Mouse (Mus musculus) cerebellum, postnatal 36 days (tissue): ENCODE data around the gene Pigu.

Experiments
- DNase-seq, 2 experiments: peaks; one replicate each; pipeline ENCODE4 v3.0.0; 2021 to 2022; ENCODE audit warnings: mixed read lengths in 2 of 2

The Pigu gene

DNA sequence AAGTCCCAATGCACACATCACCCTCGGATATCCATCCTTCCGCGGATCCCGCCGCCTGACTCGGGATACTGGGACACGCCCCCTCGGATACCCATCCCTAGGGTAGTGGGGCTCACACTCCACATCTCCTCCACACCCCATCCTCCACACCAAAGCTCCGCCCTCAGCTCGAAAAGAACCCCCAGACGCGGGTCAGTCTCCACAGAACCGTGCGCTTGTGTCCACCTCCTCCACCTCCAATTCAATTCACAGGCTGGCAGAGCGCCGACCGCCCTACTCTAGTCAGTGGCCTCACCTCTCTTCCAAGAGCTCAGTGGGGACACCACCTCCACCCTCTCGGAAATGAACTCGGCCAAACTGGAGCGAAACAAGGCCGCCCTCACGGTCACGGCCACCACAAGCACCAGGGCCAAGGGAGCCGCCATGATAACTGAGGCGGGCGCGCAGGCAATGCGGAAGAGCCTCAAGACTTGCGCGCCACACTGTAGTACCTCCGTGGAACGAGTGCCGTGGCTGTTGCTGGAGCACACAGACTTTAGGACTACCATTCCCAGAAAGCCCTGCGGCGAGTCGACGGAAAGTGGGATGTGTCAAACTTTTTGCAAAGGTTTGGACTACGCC, at the start of gene Pigu:
Gene Pigu, minus strand, starts transcription at position 460 of the 621 bp plus-strand sequence.
- DNase-seq, result peak; percentile 95 to 98

DNA sequence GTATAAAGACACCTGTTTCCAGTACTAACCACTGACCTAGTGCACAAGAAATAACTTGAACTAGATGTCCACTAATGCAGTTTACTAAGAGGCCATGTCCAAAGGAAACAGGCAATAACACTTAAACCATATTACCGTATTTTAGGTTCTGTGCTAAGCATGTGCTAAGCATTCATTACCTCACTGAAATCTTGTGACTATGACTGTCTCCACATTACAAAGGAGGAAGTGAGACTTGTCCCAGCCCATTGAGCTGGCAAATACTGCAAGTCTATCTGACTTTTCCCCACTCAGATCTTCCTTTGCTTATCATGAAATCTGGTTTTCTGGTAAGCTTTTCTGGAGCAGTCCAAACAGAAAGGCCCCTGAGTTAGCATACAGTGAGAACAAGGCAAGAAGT, 47.4 kb upstream of the Pigu start:
- no peak for DNase-seq

DNA sequence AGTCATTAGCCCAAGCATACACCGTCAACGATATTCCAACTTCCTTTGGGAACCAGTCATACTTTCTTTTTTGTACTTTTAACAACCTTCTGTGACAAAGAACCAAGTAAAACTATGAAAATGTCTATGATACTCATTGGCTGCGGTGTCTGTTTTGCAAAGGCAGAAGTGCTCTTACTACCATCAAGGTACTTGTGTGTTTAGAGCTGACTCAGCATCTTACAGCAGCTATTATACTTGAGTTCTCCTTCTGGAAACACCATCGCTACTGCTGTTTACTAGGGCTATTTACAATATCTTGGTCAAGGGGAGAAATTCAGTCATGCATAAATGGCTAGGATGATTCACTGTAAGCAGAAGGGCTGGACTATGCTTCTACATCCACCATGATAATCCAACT, 44.7 kb upstream of the Pigu start:
- no peak for DNase-seq

DNA sequence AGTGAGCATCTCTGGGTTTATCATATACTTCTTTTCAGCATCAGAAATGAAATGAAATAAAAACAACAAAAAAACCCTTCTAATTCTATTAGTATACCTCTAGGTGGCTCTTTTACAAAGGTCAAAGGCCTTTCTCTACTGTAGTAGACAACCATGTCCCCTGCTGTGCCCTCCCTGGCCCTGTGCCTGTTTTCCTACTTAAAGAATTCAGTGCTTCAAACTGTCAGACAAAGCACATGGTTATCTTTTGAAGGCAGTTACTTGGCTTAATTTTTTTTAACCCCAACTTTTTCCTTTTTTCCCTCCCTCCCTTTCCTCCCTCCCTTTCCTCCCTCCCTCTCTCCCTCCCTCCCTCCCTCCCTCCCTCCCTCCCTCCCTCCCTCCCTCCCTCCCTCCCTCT, 43.0 kb upstream of the Pigu start:
- DNase-seq, result peak; percentile 71 to 74

DNA sequence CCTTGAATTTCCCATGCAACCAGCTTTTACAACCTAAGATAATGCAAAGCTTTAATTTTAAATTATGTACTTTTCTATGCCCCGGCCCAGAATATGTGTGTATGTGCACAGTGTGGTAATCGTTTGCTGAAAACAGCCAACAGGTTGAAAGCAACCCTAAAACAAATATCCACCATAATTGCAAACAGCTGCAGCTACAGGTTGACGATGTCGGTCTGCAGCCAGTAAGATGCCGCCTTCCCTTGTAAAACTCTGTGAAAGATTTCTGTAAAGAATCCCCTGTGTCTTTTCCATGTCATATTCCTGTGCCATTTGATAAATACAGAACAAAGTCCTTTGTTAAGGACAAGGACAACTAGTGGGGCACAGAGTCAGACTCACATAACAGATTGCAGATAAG, 37.4 kb upstream of the Pigu start:
- DNase-seq, result no peak

DNA sequence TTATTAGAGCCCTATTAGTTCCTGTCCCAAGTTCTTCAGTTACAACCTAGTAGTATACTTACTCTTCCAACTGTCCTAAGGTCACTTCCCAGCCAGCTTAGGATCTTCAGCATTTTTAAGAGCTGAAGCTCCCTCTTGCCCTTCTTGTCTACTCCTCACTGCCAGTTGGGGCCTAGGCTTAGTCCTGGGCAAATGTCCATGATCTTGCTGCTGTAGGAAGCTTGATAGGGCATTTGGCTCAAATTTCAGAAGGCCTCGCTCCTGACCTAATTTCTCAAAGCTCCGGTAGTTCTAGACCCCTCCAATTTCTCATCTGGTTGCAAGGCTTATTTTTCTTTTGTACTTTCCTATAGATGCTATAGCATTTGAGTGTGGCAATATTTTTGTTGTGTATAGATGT, 31.3 kb upstream of the Pigu start:
- DNase-seq, result no peak

DNA sequence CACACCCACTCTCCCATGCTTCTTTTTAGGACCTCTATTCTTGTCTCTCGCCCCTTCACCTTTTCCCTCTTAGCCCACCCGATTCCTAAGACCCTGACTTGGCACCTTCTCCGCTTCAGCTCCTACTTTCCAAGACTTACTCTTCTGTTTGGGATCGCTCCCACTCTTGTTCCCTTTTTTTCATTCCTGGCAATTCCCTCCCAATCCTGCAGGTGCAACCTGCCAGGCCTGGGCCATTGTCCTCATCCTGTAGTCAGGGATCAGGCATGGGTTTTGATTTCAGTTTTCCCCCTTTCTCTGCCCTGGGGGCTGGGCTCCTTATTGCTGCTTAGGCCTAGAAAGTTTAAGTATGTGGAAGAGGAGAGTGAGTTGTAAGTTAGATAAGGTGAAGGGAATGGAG, 29.8 kb upstream of the Pigu start:
- DNase-seq, result no peak

DNA sequence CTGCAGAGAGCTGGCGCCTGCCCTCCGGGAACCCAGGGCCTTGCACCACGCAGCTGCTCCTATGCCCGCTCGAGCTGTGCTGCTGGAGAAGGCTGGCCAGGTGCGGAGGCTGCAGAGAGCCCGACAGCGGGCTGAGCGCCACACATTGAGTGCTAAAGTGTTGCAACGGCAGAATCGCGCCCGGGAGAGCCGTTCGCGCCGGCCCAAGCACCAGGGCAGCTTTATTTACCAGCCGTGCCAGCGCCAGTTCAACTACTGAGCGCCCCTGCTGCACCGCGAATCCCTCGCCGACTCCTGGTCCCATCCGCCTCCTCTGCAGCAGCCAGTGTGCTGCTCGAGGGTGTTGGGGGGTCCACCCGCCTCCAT, 29.3 kb upstream of the Pigu start:
- DNase-seq, result peak; percentile 31 to 40

DNA sequence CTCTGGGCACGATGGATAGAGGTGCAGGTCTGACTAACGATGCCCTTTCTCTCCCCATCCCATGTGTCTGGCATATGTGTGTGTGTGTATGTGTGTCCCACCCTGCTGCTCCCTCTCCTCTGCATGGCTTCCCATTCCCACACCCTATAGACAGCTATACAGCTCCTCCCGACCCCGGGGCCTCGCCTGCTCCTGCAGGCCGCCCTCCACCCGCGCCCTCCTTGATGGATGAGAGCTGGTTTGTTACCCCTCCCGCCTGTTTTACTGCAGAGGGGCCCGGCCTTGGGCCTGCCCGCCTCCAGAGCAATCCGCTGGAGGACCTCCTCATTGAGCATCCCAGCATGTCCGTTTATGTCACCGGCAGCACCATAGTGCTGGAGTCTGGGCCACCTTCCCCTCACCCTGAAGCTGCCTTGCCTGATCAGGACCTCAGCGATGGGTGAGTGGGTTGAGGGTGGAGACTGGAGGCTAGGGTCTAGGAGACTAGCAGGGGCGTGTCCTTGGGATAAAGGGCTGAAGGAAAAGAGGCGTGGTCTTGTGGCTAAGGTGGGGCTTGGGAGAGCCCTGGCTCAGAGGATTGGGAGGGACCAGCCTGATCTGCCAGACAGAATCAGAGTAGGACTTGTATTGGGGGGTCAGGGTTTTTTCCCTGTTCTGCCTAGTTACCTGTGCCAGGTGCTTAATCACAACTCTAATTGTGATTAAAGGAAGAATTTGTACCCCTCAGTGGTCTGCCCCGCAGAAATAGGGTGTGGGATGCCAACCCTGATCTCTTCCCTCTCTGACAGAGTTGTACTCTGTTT, 28.7 kb upstream of the Pigu start:
- peak in 1 of 2 experiments; percentile 22 for DNase-seq

DNA sequence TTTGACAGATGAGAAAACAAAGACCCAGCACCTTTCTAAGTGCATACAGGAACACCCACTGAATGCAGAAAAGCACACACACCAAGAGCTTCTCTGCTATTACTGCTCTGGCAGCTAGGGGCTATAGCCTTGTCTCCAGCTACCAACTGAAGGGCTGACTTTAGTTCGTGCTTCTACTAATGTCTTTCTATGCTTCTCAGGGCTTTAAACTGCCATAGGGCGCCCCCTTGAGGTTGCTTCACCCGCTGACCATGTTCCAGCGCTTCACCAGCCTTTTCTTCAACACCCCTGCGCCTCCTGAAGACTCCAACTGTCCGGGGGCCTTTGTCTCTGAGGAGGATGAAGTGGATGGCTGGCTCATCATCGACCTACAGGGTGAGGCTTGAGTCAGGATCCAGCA, 27.9 kb upstream of the Pigu start:
- DNase-seq, result peak; percentile 88

DNA sequence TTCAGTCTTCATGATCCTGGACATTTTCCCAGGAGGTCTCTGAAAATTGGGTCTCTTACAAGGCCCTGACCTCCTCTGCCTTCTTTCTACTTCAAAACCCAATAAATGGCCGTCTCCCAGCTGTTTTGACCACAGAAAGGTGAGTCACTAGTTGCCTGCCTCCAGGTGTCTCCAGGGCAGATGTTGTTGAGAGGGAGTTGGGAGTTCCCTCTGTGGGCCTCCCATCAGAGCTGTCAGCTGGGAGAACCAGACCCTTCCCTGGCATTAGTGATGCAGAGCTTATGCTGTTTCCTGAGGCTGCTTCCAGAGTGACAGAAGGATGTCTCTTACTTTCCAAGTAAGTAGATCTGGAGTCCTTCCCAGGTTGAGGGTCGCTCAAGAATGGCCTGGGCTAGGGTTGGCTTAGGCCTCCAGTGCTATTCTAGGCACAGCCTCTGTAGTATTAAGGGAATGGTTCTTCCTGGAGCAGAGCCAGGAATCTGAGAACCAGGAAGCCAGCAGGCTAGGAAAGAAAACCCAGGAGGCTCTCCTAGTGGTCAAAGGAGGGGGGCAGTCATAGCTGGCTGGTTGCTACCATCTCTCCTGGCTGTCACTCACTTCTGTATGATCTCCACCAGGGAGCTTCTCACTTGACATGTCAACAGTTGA, 25.7 kb upstream of the Pigu start:
- peak in 1 of 2 experiments; percentile 38 for DNase-seq

DNA sequence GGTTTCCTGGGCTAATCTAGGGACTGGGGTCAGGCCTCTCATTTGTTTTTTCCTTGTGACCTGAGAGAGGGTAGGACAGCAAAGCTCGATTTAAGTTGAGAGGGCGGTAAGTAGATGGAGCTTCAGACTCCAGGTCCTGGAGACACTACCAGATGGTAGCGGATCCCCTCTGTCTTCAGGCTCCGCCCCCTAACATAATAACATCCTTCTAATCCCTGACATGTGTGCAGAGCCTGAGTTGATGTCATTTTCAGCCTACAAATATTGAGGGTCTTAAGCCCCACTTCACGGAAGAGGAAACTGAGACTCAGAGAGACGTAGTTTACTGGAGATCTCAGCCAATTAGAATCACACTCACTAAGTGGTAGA, 25.1 kb upstream of the Pigu start:
- no peak for DNase-seq

DNA sequence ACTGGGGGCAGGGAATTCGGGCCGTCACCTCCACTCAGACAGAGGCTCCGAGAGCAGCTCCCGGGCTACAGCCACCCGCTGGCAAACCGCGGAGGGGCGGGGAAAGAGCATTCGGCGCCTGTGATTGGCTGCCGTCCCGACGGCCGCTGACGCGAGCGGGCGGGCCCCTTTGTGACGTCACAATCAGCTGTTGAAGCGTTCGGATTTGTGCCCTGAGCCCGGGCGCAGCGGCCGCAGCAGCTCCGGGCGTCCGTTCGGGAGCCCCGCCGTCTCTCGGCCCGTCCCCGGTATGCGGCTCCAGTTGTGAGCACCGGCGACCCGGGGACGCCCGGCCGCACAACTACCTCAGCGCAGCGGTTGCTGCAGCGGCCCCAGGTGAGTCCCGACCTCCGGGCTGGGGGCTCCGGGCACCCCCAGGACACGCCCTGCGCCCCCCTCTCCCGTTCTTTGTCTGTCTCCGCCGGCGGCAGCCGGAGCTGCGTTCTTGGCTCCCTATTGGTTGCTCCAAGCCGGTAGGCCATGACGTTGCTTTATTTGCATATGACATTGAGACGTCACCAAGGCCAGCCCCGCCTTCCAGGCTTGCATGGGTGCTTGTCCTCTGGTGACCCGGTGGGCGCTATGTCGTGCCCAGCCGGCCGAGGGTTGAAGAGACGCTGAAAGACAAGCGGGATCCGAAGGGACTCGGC, 24.6 kb upstream of the Pigu start:
- DNase-seq, result peak; percentile 98 to 99

DNA sequence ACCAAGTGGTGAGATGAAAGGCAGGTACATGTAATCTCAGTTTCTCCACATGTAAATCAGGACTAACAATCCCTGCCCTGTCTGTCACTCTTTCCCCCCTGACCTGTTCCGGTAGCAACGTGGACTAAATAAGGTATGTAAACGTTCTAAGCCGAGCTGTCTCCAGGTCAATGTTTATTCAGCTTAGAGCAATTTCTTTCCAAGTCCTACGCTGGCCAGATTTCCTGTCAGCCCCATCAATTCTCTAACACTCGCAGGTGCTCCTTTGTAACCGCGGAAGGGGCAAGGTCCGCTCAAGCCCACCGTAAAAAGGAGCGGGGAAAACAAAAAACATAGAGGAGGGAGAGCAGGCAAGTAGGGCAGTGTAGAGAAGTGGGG, 23.8 kb upstream of the Pigu start:
- DNase-seq, result no peak

DNA sequence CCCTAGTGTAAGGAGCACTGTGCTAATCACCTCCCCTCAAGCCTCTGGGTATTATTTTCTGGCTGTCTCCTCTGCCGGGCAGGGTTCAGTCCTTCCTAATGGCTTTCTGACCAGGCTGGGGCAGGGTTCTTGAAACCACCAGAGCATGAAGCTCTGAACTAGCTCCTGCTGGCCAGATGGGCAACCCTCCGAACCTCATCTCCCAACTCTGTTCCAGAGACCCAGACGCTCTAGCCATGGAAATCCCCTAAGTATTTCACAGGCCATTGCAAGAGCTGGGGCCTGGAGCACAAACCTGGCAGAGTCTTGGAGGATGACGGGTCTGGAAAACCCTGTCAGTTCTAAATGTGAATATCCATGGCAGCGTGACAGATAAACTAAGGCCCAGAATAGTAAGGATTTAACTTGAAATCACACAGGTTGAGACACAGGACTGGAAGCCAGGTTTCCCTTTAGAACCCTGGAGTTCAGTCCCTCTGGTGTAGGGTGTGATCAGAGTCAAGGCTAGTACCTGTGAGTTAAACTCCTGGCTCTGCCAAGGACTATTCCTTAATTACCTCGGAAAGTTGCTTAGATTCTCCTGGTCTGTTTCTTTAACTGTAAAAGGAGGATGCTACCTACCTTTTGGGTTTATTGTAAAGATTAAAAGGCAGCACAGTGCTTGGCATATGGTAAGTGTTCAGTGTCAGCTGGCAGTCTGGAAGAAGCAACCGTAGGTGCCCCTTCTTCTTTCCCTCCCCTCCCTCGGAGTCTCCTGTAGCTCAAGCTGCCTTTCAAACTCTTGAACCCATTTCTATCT, 23.2 kb upstream of the Pigu start, which contains the start of gene Trp53inp2:
Gene Trp53inp2, plus strand, starts transcription at position 799 of the 799 bp plus-strand sequence.
- DNase-seq, result no peak

DNA sequence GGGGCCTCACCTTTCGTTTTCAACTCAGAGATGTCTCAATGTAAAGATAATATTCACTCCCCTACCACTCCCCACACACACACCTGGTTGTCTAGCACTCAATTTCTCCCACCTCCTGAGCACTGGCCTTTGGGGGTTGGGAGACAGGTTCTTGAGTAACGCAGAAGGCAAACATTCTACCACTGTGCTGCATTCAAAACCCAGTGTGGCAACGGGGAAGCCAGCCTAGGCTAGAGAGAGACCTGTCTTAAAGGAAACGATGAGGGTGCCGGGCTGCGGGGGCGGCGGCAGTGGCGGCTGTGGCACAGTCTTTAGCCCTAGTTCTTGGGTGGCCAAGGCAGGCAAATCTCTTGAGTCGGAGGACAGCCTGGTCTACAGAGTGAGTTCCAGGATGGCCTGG, 19.0 kb upstream of the Pigu start:
- no peak for DNase-seq

DNA sequence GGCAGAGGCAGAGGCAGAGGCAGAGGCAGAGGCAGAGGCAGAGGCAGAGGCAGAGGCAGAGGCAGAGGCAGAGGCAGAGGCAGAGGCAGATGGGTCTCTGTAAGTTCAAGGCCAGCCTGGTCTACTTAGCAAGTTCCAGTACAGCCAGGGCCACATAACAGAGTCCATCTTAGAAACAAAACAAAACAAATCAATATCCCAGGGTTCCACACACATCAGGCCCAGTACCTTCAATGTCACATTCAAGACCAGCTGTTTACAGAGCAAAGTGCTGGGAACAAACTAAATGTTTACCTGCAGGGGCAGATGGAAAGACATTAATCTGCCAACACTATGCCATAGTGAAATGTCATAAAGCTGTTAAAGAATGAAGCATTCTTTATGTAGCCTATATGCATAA, 17.3 kb upstream of the Pigu start:
- DNase-seq, result no peak

DNA sequence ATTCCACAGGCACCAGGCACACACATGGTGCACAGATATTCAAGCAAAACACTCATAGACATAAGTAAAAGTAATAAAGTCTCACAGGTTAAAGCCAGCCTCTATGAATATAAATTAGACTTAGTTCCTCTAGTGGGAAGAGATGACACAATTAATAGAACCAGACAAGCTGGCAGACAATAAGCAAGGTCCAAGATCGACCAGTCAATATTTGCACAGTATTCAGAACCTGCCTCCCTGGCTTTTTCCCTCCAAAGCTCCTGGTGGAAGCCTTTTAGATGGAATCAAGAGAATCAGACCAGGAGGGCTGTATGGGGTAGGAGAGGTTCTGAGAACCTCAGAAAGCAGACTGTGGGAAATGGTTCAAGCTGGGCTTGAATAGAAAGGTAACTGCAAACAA, 16.7 kb upstream of the Pigu start:
- no peak for DNase-seq

DNA sequence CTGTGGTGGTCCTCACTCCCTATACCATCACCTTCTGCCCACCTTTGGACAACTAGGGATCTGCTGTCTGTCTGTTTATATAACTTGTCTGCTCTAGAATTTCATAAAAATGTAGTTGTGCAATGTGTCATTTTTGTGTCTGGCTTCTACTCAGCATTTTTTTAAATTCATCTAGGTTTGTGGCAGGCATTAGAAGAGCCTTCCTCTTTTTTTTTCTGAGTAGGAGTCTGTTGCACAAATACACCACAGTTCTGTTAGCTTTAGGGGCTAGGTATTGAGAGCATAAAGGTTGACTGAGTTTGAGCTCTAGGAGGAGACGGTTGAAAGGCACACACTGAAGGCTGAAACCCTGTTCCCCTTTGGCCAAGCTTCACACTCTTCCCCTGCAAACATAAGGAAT, 16.1 kb upstream of the Pigu start:
- no peak for DNase-seq

DNA sequence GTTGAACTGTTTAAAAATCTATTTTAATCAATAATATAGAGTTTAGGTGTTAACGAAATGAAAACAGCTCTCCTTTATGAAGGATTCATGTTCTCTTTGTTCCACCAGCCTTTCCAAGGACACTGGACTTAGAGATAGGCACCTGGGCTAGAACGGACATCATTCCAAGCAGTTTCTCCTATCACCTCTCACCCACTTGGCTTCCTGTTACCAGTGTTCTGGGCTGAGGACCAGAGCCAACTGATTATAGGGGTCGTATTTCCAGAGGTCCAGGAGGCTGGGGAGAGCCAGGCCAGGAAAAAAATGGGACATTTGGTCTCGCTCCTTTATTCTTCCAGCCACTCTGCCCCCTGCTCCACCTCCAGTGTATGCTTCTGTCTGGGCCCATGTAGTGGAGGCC, 15.2 kb upstream of the Pigu start:
- no peak for DNase-seq

DNA sequence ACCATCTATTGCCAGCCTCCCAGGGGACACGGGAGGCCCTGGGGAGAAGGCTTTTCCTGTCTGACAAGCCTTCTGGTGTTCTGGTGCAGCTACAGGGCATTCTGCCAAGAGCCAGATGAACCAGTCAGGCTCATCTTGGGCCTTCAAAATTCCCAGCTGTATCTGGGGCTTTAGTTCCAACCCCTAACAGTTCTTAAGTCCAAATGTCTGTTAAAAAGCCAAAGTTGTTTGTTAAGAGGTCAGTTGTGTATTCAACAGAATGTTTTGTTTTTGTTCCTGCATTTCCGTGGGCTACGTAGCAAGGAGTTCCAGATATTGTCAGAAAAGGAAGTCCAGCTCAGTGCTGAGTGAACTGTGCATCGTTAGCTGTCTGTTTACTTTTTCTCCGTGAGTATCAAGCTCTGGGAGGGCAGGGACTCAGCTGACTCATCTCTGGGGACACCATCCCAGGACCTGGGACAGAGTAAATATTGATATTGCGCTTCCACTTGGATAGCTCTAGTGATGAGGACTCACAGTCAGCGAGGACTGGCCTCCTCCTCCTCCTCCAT, 12.2 kb upstream of the Pigu start:
- DNase-seq, result no peak

DNA sequence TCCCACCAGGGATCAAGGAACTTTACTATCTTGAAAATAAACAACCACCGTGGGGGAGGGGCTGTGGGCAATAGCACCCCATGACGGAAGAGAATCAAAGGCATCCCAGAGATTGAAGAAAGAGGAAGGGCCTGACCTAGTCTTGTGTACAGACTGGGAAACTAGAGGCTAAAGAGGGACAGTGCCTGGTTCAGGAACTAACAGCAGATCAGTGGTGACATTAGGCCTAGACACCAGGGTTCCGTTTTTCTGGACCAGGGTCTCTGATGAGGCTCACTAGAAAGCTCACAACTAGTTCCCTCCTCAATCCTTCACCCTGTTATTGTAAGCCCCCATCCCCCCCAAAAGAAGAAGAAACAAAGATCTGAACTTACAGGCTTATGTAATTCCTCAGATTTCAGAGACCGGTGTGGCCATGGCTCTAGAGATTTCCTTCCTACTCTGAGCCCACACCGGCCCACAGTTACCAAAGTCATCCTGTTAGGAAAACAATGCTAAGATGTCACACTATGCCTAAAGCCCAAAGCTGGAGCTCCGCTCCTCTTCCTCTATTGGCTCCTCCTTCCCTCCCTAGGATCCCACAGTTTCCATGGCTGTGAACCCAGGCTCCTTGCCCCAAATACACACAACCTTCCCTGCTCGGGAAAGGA, 10.5 kb upstream of the Pigu start:
- no peak for DNase-seq
